Mouse (Mus musculus) heart, adult 11 months (tissue): Measurements from ENCODE around the gene Vmn2r8.
"Not testable (repeated sequence)": the region's sequence is repeated elsewhere in the genome, so short reads cannot be mapped to it uniquely, and the experiment has no call there.

Experiments used
- DNase-seq: peaks from one replicate; pipeline ENCODE4 v3.0.0; 2022

Gene Vmn2r8

GRCm38 (mm10) chr5:108808750-108809149 is at the start of gene Vmn2r8:
Vmn2r8 (minus strand) TSS chr5:108808850.
- not testable (repeated sequence) for DNase-seq

DNA sequence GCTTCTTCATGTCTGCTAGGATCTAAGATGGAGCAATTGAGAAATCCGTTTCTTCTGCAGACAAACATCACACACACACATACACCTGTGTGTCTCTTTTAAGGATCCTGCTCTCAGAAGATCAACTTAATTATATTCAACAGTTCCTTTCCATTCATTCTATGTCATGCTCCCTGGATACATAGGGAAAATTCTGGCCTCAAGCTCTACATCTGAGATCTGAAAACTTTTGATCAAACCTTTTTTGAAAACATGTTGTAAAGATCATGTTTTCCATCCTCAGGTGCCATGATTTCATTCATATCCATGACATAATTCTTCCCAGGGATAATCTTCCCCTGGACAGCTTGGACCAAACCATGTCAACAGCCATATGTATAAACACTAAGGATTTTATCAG is 43.9 kb upstream of the Vmn2r8 start, which contains the start of gene Vmn2r9:
Gene Vmn2r9 (minus strand): TSS at position 101 of the 400 bp plus-strand sequence.
- not testable (repeated sequence) for DNase-seq

GRCm38 (mm10) chr5:108849466-108849865 is 40.8 kb upstream of the Vmn2r8 start:
- DNase-seq: no peak

DNA sequence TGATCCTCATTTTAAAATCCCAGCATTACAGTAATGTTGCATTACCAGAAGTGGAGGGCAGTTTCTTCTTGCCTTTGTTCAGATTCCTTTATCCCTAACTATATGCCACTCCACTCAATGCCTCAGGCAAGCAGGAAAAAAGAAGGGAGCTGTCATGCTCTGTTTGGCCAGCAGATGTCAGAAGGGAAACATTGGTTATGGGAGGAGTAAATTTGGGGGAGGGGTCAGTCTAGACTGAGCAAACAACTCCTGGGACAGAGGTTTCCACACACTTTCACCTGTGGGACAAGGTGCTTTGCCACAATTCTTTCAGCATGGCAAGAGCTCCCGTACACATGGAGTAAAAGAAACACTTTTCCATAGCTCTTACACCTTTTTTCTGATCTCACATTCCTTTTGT is 27.5 kb upstream of the Vmn2r8 start:
- no peak for DNase-seq

- no peak for DNase-seq
These were observed 14.6 kb upstream of the Vmn2r8 start for GRCm38 (mm10) chr5:108823276-108823675.

DNA sequence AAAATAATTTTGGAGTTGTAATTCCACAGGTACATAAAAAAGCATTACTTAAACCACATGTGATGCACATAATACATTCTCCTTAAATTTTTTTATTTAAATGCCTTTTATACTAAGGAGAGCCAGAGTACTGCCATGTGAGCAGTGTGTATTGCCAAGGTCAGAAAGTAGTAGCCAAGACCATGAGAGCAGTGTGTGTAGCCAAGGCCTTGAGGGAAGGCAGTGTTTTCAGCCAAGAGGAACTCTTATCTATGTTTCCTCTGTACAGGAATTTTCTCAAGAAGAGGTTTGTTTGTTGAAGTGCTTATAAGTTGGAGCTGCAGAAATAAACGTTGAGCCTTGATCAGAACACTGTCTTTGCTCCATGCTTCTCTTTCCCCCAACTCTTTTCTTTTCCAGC is 5.0 kb downstream of the Vmn2r8 start:
- no peak for DNase-seq

GRCm38 (mm10) chr5:108795263-108795662 is 13.4 kb downstream of the Vmn2r8 start, which contains the start of gene Tmed11:
Tmed11 (minus strand) TSS chr5:108795363.
- DNase-seq: not testable (repeated sequence)

GRCm38 (mm10) chr5:108790385-108790784 is 18.3 kb downstream of the Vmn2r8 start:
- DNase-seq: not testable (repeated sequence)

DNA sequence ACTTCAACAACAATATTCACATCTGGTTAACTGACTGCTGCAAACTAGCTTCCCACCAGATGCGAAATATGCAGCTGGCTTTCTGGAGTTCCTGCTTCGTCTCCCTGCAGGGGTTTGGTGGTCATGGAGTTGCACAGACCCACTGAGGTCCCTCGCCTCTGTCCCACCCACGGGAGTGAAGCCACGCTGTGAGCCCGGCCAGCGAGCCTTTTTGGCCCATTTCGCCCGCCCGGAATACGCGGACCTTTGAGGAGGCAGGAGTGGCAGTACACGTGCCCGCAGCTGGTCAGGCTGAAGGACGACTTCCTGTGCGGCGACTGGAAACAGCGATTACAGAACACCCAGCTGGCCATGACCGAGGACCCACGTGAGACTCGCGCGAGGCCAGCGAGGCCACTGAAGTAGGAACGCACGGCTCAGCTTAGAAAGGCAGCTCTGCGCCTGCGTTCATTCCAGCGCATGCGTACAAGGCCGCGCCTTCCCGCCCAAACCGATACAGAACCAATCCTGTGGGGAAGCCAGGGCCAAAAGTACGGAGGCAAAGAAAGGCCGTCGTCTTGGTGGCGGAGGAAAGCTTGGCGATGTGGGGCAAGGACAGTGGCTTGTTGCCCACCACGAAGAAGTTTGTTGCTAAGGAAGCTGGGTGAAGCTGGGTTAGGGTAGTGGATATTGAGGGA is 33.9 kb downstream of the Vmn2r8 start, which contains the start of gene Rnf212:
Gene Rnf212 (minus strand): TSS at position 353 of the 677 bp plus-strand sequence.
- DNase-seq: peak; percentile 54

- DNase-seq: no peak
These were observed 48.6 kb downstream of the Vmn2r8 start for GRCm38 (mm10) chr5:108760002-108760401.

DNA sequence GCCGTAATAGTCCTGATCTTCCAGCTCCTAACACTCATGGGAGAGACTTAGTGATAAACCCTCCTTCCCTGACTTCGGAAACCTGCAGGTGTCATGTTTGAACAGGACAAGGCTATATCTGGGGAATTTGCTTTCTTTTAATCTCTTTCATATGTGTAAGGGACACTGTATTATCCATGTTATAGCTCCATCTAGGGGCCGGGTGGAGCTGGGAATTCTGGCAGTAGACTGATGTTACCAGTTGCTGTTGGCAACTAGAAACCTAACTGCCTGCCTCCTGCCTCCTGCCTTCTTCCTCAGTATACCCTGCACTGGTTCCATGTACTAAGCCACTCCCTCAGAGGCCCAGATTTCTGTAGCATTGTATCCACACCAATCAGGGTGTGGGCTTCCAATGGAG is 50.3 kb downstream of the Vmn2r8 start:
- DNase-seq: peak; percentile 43

DNA sequence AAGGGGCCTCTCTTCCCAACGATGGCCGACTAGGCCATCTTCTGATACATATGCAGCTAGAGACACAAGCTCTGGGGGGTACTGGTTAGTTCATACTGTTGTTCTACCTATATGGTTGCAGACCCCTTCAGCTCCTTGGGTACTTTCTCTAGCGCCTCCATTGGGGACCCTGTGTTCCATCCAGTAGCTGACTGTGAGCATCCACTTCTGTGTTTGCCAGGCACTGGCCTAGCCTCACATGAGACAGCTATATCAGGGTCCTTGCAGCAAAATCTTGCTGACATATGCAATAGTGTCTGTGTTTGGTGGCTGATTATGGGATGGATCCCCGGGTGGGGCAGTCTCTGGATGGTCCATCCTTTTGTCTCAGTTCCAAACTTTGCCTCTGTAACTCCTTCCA is 57.4 kb downstream of the Vmn2r8 start:
- peak; percentile 66 for DNase-seq

DNA sequence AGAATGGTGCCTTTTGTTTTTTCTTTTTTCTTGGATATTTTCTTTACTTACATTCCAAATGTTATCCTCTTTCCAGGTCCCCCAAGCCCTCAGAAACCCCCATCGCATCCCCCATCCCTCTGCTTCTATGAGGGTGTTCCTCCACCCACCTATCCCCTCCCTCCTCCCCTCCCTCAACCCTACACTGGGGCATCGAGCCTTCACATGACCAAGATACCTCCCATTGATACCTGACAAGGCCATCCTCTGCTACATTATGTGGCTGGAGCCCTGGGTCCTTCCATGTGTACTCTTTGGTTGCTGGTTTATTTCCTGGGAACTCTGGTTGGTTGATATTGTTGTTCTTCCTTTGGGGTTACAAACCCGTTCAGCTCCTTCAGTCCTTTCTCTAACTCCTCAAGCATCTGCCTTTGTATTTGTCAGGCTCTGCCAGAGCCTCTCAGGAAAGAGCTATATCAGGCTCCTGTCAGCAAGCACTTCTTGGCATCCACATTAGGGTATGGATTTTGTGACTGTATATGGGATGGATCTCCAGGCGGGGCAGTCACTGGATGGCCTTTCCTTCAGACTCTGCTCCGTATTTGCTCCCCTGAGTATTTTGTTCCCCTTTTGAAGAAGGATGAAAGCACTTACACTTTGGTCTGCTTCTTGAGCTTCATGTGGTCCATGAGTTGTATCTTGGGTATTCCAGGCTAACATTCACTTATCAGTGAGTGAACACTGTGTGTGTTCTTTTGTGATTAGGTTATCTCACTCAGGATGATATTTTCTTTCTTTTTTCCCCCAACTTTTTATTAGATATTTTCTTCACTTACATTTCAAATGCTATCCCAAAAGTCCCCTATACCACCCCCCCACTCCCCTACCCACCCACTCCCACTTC is 58.1 kb downstream of the Vmn2r8 start:
- peak; percentile 28 for DNase-seq

DNA sequence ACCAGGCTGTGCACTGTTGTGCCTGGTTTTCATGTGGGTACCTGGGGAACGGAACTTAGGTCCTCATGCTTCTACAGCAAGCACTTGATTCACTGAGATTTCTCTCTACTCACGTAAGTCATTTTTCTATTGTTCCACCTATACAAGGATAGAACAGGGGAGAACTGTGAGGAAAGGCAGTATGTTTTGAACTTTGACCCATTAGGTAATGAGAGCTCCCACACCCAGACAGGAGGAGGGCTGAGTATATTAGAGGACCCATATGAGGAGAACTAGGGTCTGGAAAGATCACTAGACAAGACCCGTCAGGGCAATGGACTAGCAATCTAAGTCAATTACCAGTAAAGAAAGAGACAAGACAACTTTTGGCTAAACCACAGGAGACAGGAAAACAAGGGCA is 64.0 kb downstream of the Vmn2r8 start:
- DNase-seq: peak; percentile 19

GRCm38 (mm10) chr5:108743856-108744255 is 64.8 kb downstream of the Vmn2r8 start:
- peak; percentile 68 for DNase-seq

- DNase-seq: peak; percentile 71
These were observed 66.1 kb downstream of the Vmn2r8 start for GRCm38 (mm10) chr5:108742596-108742995.

DNA sequence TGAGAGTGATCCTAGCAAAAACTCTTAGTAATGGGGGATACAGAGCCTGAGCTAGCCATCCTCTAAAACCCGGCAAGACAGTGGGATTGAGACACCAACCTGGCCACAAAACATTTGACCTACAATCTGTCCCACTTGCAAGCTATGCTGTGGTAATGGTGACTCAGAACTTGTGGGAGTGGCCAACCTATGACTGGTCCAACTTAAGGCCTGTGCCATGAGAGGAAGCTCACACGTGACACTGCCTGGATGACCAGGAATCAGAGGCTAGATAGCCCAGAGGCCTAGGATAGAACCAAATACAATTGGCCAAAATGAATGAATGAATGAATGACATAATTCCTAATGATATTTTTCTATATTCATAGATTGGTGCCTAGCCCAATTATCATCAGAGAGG is 66.8 kb downstream of the Vmn2r8 start:
- DNase-seq: peak; percentile 43
